Mouse (Mus musculus): ENCODE measurements around the gene Serpinf1. TPM values are rescaled to one million over a fixed set of nuclear protein-coding genes. Genes with fewer than 3 reads are reported as not detected.
A peak's percentile ranks its signal among the peaks of the same experiment; 100 is the strongest.

The Serpinf1 gene
- total RNA-seq (2021), result 100 to 1,000 TPM in 1 of 2 experiments, 10 to 100 TPM in 1; 45.8 to 111 TPM
- long read RNA-seq, experiment 1, transcript Serpinf1-201 (8 exons, 1,832 nt), result major isoform, 55 of 66 reads
- long read RNA-seq, experiment 1, partial matches to known transcripts, result 10 of 66 reads
- long read RNA-seq, experiment 1, other reads (novel, unspliced or antisense), result 1 of 66 reads
- long read RNA-seq, experiment 2, transcript Serpinf1-201 (8 exons, 1,832 nt), result major isoform, 29 of 37 reads
- long read RNA-seq, experiment 2, partial matches to known transcripts, result 5 of 37 reads
- long read RNA-seq, experiment 2, other reads (novel, unspliced or antisense), result 3 of 37 reads

GRCm38 (mm10) chr11:75422013-75422792, at the start of gene Serpinf1:
Gene Serpinf1 (minus strand): TSS chr11:75422701.
- DNase-seq (ENCODE audit: low spot score in 2 of 2), result no peak

GRCm38 (mm10) chr11:75470675-75471074, 48.2 kb upstream of the Serpinf1 start:
- no peak for DNase-seq (ENCODE audit: low spot score in 2 of 2)

- no peak for DNase-seq (ENCODE audit: low spot score in 2 of 2)
Observed at GRCm38 (mm10) chr11:75469261-75469660, 46.8 kb upstream of the Serpinf1 start.

- DNase-seq (ENCODE audit: low spot score in 2 of 2), result no peak
Observed at GRCm38 (mm10) chr11:75468410-75468809, 45.9 kb upstream of the Serpinf1 start.

- DNase-seq (ENCODE audit: low spot score in 2 of 2), result peak in 1 of 2 experiments; percentile 58
Observed at GRCm38 (mm10) chr11:75467512-75468215, 45.2 kb upstream of the Serpinf1 start.

GRCm38 (mm10) chr11:75466731-75467505, 44.4 kb upstream of the Serpinf1 start:
- no peak for DNase-seq (ENCODE audit: low spot score in 2 of 2)

- DNase-seq (ENCODE audit: low spot score in 2 of 2), result no peak
Observed at GRCm38 (mm10) chr11:75465051-75465450, 42.5 kb upstream of the Serpinf1 start.

- DNase-seq (ENCODE audit: low spot score in 2 of 2), result no peak
Observed at GRCm38 (mm10) chr11:75464417-75464816, 41.9 kb upstream of the Serpinf1 start.

GRCm38 (mm10) chr11:75463624-75464023, 41.1 kb upstream of the Serpinf1 start:
- no peak for DNase-seq (ENCODE audit: low spot score in 2 of 2)

GRCm38 (mm10) chr11:75462865-75463336, 40.4 kb upstream of the Serpinf1 start:
- peak; percentile 78 to 91 for DNase-seq (ENCODE audit: low spot score in 2 of 2)

GRCm38 (mm10) chr11:75462253-75462783, 39.8 kb upstream of the Serpinf1 start:
- DNase-seq (ENCODE audit: low spot score in 2 of 2), result peak in 1 of 2 experiments; percentile 73

GRCm38 (mm10) chr11:75461743-75462252, 39.3 kb upstream of the Serpinf1 start:
- no peak for DNase-seq (ENCODE audit: low spot score in 2 of 2)

GRCm38 (mm10) chr11:75460844-75461742, 38.6 kb upstream of the Serpinf1 start, which contains the start of gene Tlcd2:
Gene Tlcd2 (plus strand): TSS chr11:75461715.
- DNase-seq (ENCODE audit: low spot score in 2 of 2), result peak; percentile 91 to 98

- peak in 1 of 2 experiments; percentile 80 for DNase-seq (ENCODE audit: low spot score in 2 of 2)
Observed at GRCm38 (mm10) chr11:75460103-75460843, 37.8 kb upstream of the Serpinf1 start.

GRCm38 (mm10) chr11:75459751-75460102, 37.2 kb upstream of the Serpinf1 start:
- no peak for DNase-seq (ENCODE audit: low spot score in 2 of 2)

GRCm38 (mm10) chr11:75459141-75459711, 36.7 kb upstream of the Serpinf1 start:
- no peak for DNase-seq (ENCODE audit: low spot score in 2 of 2)

- no peak for DNase-seq (ENCODE audit: low spot score in 2 of 2)
Observed at GRCm38 (mm10) chr11:75458628-75459041, 36.1 kb upstream of the Serpinf1 start.

- DNase-seq (ENCODE audit: low spot score in 2 of 2), result no peak
Observed at GRCm38 (mm10) chr11:75458169-75458568, 35.7 kb upstream of the Serpinf1 start.
